Mouse (Mus musculus) forebrain, postnatal 0 days (tissue): Measurements from ENCODE around the gene Grhl3. TPM values are rescaled to one million over a fixed set of nuclear protein-coding genes. Genes with fewer than 3 reads are reported as not detected.
A peak's percentile ranks its signal among the peaks of the same experiment; 100 is the strongest.

Experiments used
- ATAC-seq: fragments of 200-750 bp; cut with Nextera tagmentation; 2 replicates; pipeline ENCODE4 v1.8.0; 2017; ENCODE audit warnings: mild to moderate bottlenecking, moderate library complexity
- DNase-seq: peaks from one replicate; pipeline ENCODE4 v3.0.0-alpha.2; 2015
- H3K27ac ChIP-seq: fragments of 300-500 bp; sonication (generic); 2 replicates; pipeline ENCODE4 v1.5.1; 2014; ENCODE audit warnings: low read depth, mild to moderate bottlenecking, antibody characterized with exemption, low read length, moderate library complexity, mixed read lengths
- H3K27me3 ChIP-seq: fragments of 300-500 bp; sonication (generic); 2 replicates; pipeline ENCODE4 v1.6.1; 2014; ENCODE audit warnings: mild to moderate bottlenecking, low read length, mixed read lengths; ENCODE audit not compliant: insufficient read depth
- H3K36me3 ChIP-seq: fragments of 300-500 bp; sonication (generic); 2 replicates; pipeline ENCODE4 v1.6.1; 2014; ENCODE audit warnings: mild to moderate bottlenecking, moderate library complexity; ENCODE audit not compliant: insufficient read depth
- H3K4me1 ChIP-seq: fragments of 300-500 bp; sonication (generic); 2 replicates; pipeline ENCODE4 v1.6.1; 2014; ENCODE audit warnings: antibody characterized with exemption; ENCODE audit not compliant: insufficient read depth
- H3K4me2 ChIP-seq: fragments of 300-500 bp; sonication (generic); 2 replicates; pipeline ENCODE4 v1.6.1; 2014; ENCODE audit warnings: low read depth, mild to moderate bottlenecking, moderate library complexity
- H3K4me3 ChIP-seq: fragments of 300-500 bp; sonication (generic); 2 replicates; pipeline ENCODE4 v1.5.1; 2014; ENCODE audit warnings: low read depth, low read length, mixed read lengths
- H3K9ac ChIP-seq: fragments of 300-500 bp; sonication (generic); 2 replicates; pipeline ENCODE4 v1.6.1; 2014; ENCODE audit warnings: mild to moderate bottlenecking
- H3K9me3 ChIP-seq: fragments of 300-500 bp; sonication (generic); 2 replicates; pipeline ENCODE4 v1.6.1; 2016; ENCODE audit warnings: low read length
- CTCF ChIP-seq: sonication (generic); IDR thresholded peaks from 2 replicates; pipeline ENCODE4 v1.5.1; 2016; ENCODE audit warnings: antibody characterized with exemption, control low read depth, low read depth
- WGBS: fragments of 180-500 bp; shearing (Covaris S2); extraction: QIAGEN DNeasy Blood & Tissue Kit; methylation state at CpG from one replicate; pipeline ENCODE4 v1.1.7; 2014; 5-methylcytosine and 5-hydroxymethylcytosine counted together
- polyA plus RNA-seq: library from polyadenylated mRNA; unstranded; fragments of >200 nt; fragmentation: Nextera tagmentation; extraction: Ambion mirVana; gene quantifications from 2 replicates; pipeline ENCODE4 v1.2.1, GENCODE M21; 2015
- total RNA-seq: library from RNA; depleted of rRNA; stranded (reverse); fragments of >200 nt; gene quantifications from 2 replicates; pipeline ENCODE4 v1.2.3, GENCODE M21; 2014

The Grhl3 gene
- total and polyA plus RNA-seq, 2 experiments from 2014 or later: 0.76 to 1.5 TPM

GRCm38 (mm10) chr4:135516351-135517316 is 56.8 kb downstream of the Grhl3 start:
- Histone ChIP-seq H3K9me3 (no peaks in the 10 kb centered on the region), H3K9ac (no peak overlapping the region), H3K4me1 (no peaks in the 10 kb centered on the region), H3K4me2 (no peak overlapping the region), H3K27ac (no peak overlapping the region), H3K4me3 (no peak overlapping the region), H3K27me3 (no peaks in the 10 kb centered on the region), H3K36me3 (no peaks in the 10 kb centered on the region)
- DNase-seq (peak; percentile 50), ATAC-seq (no peak)
- WGBS: 53% methylated on average over 15 of the region's 15 CpGs
- peak; percentile 78 for TF ChIP-seq CTCF

- no peak overlapping the region for H3K4me2 ChIP-seq
- TF ChIP-seq CTCF: no peak
- 63% methylated on average over 14 of the region's 14 CpGs for WGBS
These were observed 58.5 kb downstream of the Grhl3 start for GRCm38 (mm10) chr4:135514925-135515324.

GRCm38 (mm10) chr4:135513865-135514264 is 59.6 kb downstream of the Grhl3 start:
- ATAC-seq (no peak), DNase-seq (no peak)
- no peak for TF ChIP-seq CTCF
- no peak overlapping the region for H3K9ac ChIP-seq
- H3K9me3 ChIP-seq: no peaks in the 10 kb centered on the region
- no peak overlapping the region for H3K27ac ChIP-seq
- H3K4me3 ChIP-seq: no peak overlapping the region
- no peaks in the 10 kb centered on the region for H3K27me3 ChIP-seq
- H3K4me2 ChIP-seq: no peak overlapping the region
- H3K4me1 ChIP-seq: no peaks in the 10 kb centered on the region
- 74% methylated on average over 7 of the region's 7 CpGs for WGBS
- H3K36me3 ChIP-seq: no peaks in the 10 kb centered on the region

More at GRCm38 (mm10) chr4:135514925-135515324, 58.5 kb downstream of the Grhl3 start:
- DNase-seq (no peak), ATAC-seq (no peak)
- H3K9me3 ChIP-seq: no peaks in the 10 kb centered on the region
- no peaks in the 10 kb centered on the region for H3K27me3 ChIP-seq
- no peak overlapping the region for H3K9ac ChIP-seq
- no peak overlapping the region for H3K27ac ChIP-seq
- H3K4me3 ChIP-seq: no peak overlapping the region
- no peaks in the 10 kb centered on the region for H3K36me3 ChIP-seq
- no peaks in the 10 kb centered on the region for H3K4me1 ChIP-seq

GRCm38 (mm10) chr4:135509515-135509914 is 63.9 kb downstream of the Grhl3 start:
- no peak overlapping the region for H3K4me3 ChIP-seq
- no peak for DNase-seq
- no peaks in the 10 kb centered on the region for H3K4me1 ChIP-seq
- no peaks in the 10 kb centered on the region for H3K36me3 ChIP-seq
- no peak overlapping the region for H3K27ac ChIP-seq
- WGBS: 65% methylated on average over 12 of the region's 12 CpGs
- H3K4me2 ChIP-seq: no peak overlapping the region
- no peak for TF ChIP-seq CTCF
- ATAC-seq: no peak
- no peaks in the 10 kb centered on the region for H3K27me3 ChIP-seq
- H3K9me3 ChIP-seq: no peaks in the 10 kb centered on the region
- H3K9ac ChIP-seq: no peak overlapping the region

GRCm38 (mm10) chr4:135508419-135509039 is 64.9 kb downstream of the Grhl3 start:
- H3K36me3 ChIP-seq: no peaks in the 10 kb centered on the region
- peak; percentile 93 for DNase-seq
- H3K4me3 ChIP-seq: no peak overlapping the region
- H3K27ac ChIP-seq: no peak overlapping the region
- 13% methylated on average over 13 of the region's 13 CpGs for WGBS
- peak; percentile 69 for ATAC-seq
- peak overlapping the region; percentile 41 for H3K4me2 ChIP-seq
- H3K9me3 ChIP-seq: no peaks in the 10 kb centered on the region
- no peaks in the 10 kb centered on the region for H3K4me1 ChIP-seq
- no peak overlapping the region for H3K9ac ChIP-seq
- no peaks in the 10 kb centered on the region for H3K27me3 ChIP-seq
- peak; percentile 92 for TF ChIP-seq CTCF

DNA sequence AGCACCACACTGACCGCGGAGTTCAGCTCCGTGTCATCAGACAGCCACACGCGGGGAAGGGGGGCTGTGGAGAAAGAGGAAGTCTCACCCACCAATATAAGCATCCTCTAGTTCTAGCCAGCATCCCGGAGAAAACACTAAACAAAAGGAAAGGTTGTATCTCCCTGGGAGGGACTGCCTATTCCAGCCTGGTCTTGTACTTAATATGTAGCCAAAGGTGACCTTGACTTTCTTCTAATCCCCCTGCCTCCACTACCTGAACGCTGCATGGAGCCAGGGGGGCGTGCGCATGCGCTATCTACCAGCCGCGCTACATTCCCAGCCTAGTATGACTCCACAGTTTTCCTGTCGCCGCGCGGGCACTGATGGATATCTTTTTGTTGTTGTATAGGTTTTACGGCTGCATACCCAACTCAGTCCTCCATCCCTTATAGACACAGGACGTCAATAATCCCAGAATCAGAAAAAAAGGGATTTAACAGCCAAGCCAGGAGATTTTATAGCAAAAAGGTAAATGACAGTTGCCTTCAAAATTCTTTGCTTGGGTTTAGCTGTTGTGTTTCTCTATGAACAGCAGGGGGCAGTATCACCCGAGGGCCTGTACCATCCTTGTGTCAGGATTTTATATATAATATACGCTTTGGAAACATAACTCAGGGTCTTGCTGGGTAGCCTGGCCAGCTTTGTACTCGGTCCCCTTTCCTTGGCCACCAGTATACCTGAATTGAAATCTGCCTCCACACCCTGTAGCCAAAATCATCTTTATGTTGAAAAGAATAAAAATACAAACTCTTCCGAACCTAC is 65.7 kb downstream of the Grhl3 start:
- H3K27ac ChIP-seq: peak overlapping the region; percentile 9; the same call in 1 of the 2 replicates
- peak overlapping the region; percentile 50 for H3K4me2 ChIP-seq
- no peaks in the 10 kb centered on the region for H3K36me3 ChIP-seq
- ATAC-seq: peak; percentile 77
- H3K9me3 ChIP-seq: no peaks in the 10 kb centered on the region
- no peaks in the 10 kb centered on the region for H3K27me3 ChIP-seq
- 0 out of 2 replicates have a peak overlapping the region, but pooled peaks have one; percentile 6 for H3K9ac ChIP-seq
- peak; percentile 69 for TF ChIP-seq CTCF
- DNase-seq: peak; percentile 84
- peak overlapping the region; percentile 30 for H3K4me3 ChIP-seq
- no peaks in the 10 kb centered on the region for H3K4me1 ChIP-seq
- 13% methylated on average over 22 of the region's 22 CpGs for WGBS
